Mouse (Mus musculus) heart, postnatal 25 days (tissue): ENCODE results near the gene Fam198a. TPM values are rescaled to one million over a fixed set of nuclear protein-coding genes. Genes with fewer than 3 reads are reported as not detected.

Experiments
- DNase-seq: peaks from one replicate; pipeline ENCODE4 v3.0.0; 2022; ENCODE audit warnings: low spot score
- intact Hi-C: fragments of 180-260 bp; cut with DNase I; formaldehyde crosslinking; loops from one replicate; pipeline ENCODE4 v1.15.1; 2025
- total RNA-seq, 2 experiments: library from RNA; stranded (reverse); gene quantifications; 2 replicates each; pipeline ENCODE4 v1.2.3; 2021

The Fam198a gene
- under 1 TPM; 0.94 to 0.98 TPM for total RNA-seq

DNA sequence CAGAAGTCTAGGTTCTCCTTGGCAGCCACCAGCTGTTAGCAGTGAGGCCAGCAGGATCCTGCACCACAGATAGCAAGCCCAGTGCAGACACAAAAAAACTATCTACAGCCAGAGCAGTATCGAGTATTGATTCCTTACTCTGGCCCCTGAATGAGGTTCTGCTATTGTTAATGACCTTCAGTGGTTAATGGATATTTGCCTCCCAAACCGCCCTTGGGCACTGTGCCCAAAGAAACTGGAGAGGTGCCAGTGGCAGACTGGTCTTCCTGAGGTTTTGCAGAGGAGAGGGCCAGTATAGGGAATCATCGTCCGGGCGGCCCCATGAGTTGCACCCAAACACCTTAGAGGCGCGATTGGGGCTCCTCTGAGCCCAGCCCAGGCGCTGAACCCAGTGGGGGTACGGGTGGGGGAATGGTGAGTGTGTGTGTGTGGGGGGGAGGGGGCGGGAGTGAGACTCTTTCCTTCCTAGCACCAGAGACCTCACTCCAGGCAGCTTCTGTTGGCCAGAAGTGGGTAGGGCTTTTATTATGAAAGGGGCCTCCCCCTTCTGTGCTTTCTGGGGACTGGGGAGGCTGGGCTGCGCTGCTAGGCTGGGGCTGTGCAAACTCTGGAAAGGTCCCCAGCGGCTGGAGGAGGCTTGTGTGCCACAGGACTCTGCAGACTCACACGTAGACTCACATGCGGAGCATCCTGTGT, at the start of gene Fam198a:
TSS of gene Fam198a (plus strand) at position 571 of the 696 bp plus-strand sequence.
- peak; percentile 51 for DNase-seq
- intact Hi-C loops, result no loop called here

DNA sequence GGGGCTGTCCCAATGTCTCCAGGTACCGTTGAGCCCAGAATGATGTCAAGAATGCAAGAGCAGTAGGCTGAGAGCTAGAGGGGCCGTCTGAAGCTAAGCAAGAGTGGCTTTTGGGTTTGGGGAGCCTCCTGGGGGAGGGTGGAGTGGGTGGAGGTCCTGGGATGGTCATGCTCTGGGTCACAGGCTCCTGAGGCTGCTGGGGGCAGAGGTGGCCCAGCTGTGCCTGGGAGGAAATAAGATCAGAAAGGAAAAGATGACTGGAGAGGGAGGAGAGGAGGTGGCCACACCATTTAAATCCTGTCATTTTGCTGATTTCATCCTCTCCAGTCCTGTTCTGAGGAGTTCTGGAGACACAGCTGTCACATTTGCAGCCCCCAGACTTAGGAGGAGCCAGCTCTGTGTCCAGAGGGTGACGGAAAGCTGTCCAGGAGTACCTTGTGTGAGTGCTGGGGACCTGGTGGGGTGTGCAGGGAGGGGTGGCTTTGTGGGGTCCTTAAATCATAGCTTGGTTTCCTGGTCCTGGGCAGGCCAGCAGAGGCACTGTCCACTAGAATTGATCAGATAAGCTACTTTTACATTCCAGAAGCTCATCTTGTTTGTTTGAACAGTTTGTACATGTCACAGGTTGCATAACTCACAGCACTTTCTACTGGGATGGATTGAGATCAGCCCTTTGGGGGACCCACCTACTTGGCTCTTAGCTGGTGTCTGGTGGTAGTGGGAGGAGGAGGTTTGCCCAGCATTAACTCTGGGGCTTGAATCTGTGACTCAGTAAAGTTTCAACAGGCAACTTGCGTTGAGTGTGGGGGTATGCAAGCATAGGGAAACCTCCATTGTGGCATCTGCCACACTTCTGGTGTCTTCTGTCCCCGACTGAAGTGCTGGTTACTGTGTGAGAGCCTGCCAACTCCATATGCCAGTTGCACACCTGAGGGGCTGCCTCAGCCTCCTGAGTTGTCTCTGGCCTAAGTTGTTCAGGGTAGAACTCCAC, 48.8 kb upstream of the Fam198a start:
- DNase-seq, result no peak
- intact Hi-C loops, result no loop called here

DNA sequence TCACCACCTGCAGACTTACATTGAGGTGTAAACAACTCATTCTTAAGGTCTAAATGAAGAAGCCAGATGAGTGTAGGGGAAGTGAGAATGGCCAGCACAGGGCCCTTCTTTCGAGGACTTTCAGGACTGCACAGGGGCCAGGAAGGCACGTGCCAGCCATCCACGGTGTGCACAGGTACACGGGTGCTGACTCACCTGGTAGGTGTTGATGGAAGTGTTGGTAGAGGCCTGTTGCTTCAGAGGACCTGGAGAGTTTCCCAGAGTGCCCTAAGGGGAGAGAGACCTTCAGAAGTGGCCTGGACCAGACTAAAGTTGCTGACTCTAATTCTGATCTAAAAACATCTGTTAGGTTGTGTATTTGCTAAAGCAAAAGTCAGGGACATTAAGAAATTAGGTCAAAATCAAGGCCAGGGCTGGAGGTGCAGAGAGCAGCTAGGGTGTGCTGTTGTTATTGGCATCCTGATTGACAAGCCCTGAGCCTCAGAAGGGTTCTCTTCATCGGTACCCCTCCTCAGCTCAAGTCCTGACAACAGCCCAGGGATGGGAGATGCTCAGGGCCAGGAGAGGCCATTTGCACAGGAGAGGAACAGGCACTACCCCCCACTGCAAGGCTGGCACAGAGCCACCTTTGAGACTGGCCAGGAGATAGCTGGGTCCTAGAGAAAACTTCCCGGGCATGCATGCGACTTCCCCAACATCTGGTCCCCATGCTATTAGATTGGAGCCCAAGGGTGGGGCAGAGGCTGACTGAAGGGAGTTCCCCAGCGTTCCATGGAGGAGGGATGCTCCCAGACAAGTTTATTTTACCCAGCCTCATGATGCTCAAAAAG, 47.1 kb upstream of the Fam198a start:
- intact Hi-C loops, result no loop called here
- peak; percentile 16 for DNase-seq

DNA sequence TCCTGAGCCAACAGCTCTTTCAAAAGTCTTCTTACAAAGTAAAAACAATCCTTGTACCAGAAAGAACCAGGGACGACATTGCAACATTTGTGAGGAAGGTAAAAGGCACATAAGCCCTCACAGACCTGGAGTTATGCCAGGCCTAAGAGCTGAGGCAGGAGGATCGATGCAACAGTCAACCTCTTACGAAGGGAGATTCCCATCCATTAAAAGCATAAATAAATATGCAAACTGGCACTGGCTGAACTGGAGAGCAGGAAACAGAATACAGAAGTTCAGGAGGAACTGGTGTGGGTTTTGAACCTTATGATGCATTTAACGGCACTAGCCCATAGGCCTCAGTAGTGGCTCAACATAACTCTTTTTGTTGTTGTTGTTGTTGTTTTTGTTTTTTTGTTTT, 46.5 kb upstream of the Fam198a start:
- DNase-seq, result no peak
- intact Hi-C loops, result no loop called here

DNA sequence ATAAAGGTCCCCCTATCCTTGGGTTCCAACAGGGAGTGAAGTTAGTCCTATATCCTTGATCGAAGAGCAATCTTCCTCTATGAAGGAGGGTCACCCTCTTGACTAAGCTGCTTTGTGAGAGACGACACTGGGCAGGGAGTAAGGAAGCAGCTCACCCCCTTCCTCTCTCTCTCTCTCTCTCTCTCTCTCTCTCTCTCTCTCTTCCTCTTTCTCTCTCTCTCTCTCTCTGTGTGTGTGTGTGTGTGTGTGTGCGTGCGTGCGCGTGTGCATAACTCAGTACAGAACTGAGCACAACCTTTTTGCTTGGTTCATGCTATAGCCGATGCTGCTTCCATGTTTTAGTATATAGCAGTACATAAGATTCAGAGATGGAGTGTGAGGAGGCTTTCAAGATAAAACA, 45.8 kb upstream of the Fam198a start:
- intact Hi-C loops, result no loop called here
- no peak for DNase-seq

DNA sequence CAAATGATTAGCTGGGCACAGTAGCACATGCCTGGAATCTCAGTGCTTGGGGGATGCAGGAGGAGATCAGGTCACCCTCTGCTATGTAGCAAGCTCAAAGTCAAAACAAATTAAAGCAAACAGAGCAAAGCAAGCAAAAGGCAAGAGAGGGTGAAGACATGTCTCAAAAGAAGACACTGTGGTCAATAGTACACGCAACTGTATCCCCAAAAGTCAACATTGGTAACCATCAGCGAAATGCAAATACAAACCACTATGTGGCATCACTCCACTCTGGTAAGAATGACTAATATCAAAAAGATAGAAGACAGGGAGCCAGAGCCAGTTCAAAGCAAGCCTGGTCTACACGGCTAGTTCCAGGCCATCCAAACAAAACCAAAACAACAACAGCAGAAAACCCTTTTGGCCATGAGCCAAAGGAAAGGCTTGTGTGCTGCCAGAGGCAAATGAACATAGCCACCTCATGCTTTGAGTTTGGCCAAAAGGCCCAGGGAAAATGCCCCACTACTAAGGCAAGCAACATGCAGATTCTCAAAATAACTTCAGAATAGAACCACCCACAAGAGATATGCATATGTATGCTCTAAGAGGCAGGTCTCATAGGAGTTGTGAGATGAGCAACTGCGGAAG, 45.1 kb upstream of the Fam198a start:
- intact Hi-C loops, result no loop called here
- DNase-seq, result no peak

DNA sequence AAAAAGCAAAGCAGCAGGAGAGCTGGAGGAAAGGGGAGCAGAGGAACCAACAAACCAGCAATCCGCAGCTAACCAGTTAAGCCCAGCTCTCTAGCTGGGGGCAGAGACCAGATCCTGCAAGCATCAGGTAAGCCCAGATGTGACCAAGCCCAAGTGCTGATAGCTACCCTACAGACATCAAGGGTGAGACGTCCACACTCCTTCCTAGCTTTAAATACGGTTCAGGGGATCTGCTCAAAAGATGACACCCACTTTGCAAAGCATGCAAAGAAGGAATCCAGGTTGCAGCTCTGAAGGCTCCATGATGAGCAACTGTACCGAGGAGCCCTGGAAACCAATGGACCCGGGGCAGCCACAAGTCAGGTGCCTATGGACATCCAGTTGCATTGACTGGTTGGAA, 44.3 kb upstream of the Fam198a start:
- intact Hi-C loops, result no loop called here
- DNase-seq, result no peak

DNA sequence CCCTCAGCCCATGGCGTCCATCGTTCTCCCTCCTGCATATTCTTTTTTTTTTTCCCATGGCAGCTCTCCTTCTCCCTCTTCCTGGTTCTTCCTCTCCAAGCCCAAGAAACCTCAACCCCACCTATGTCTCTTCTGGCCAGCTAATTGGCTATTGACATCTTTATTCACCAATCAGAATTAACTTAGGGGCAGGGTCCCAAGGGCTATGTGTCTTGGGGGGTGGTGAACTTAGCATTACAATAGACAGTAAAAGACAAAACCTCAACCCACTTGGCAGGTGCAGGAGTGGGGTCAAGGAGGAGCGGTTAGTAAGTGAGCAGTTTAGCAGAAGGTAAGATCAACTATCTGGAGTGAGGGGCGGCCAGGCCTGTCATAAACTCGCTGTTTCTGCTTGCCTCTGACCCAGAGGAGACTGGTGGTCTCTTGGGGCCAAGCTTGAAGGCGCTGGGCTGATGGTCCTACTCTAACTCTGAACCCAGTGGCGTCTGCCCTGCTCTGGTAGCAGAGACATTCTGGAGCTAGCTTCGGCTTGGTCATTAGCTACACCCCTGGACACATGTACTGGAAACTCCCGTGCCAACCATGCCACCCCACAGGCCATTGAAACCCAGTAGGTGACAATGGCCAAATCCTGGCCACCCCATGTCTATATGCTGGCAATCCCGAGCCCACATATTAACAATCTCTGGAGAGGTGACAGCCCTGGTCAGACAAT, 43.3 kb upstream of the Fam198a start:
- intact Hi-C loops, result no loop called here
- no peak for DNase-seq

DNA sequence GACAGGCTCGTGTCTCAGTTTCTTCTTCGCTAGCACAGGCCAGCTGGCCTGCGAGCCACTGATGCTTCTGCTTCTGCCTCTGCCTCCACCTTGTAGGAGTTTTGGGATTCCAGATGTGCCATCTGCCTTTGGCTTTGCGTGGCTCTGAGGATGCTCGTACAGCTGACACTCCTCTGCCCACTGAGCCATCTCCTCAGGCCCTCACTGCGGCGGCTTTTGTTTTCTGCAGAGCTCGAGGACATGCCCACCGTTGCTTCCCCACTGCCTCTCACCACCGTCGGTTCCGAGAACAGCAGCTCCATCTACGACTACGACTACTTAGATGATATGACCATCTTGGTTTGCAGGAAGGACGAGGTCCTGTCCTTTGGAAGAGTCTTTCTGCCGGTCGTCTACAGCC, 42.5 kb upstream of the Fam198a start:
- intact Hi-C loops, result no loop called here
- DNase-seq, result no peak

DNA sequence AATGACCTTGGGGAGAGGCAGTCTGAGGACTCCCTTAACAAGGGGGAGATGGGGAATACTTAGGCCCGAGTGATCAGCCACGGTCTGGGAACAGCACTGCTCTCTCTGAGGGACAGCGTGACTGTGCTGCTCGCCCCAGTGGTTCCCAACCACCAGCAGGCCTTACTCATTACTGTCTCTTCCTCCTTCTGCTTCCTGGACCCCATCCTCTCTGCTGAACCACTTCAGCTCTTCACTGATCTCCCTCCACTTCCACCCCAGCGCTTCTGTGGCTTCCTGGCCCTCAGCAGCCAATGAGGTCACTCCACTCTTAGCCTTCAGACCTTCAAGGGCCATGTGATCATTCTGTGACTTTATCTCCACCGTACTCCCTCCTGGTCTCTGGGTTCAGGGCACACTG, 41.2 kb upstream of the Fam198a start:
- DNase-seq, result no peak

DNA sequence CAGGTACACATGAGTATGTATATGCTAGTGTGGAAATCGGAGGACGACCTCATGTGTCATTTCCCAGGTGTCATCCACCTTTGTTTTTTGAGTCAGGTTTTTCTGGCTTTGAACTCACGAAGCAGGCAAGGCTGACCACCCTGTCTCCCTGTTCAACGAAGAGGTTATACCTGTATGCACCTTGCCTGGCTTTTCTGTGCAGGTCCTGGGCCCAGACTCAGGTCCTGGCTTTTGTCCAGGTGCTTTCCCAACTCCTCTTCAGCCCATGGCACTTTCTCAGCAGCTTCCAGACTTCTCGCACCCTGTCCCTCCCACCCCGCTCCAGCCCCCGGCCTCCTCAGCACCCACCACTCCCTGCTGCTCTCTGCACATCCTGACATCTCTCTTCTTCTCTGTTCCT, 39.6 kb upstream of the Fam198a start:
- intact Hi-C loops, result no loop called here
- no peak for DNase-seq

More for the DNA sequence above, 41.2 kb upstream of the Fam198a start:
- intact Hi-C loops, result no loop called here

DNA sequence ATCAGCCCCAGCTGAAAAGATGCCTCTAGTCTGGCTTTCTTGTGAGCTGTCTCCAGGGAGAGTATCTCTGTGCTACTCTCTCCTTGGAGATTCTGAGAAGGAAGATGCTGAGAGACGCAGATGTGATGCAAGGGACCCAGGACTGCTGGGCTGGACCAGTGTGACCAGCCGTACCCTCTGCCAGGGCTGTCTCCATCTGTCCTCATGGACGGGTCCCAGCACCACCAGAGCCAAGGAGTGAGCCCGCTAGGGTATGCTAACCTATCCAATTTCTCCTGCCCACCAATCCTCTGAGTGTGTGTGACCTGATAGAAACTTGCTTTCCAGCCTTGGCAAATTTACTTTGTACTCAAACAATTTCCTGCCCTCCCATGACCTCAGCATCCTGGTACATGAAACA, 38.0 kb upstream of the Fam198a start:
- DNase-seq, result no peak
- intact Hi-C loops, result no loop called here

DNA sequence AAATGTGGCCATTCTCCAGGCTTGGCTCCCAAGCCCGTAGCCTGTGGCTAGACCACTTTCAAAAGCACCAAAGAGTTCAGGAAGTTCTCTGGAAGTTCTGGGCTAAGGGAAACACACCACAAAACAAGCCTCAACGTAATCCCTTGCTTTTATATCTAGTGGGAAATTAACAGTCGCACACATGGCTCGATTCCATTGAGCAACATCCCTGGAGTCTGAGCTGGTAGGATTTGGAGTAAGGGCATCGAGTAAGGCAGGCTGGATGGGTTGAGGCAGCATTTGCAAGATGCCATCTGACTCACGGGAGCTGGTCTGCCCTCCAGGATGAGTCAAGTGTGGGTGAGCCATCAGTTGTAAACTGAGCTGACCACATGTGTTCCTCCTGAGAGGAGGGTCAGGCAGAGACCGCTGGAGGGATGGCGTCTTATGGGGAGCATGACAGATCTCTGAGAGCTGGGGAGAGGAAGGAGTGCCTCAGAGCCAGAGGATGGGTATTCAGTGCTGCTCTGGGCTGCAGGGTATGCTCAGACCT, 36.5 kb upstream of the Fam198a start:
- no peak for DNase-seq
- intact Hi-C loops, result no loop called here

DNA sequence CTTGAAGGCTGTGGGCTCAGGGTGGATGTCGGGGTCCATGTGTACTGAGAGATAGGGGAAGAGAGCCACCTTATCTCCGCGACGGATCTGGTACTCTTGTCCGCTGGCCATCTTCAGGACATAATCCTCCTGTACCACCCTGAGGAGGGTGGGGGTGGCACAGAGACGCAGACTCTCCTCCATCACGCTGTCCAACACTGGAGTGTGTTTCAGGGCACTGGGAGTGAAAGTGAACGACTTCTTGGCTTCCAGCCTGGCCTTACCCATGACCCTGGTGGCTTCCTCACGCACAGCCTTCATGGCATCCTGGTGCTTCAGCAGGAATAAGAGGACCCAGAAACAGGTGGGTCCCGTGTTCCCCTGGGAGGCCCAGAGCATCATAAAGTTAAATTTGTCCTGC, 35.7 kb upstream of the Fam198a start:
- intact Hi-C loops, result no loop called here
- no peak for DNase-seq

DNA sequence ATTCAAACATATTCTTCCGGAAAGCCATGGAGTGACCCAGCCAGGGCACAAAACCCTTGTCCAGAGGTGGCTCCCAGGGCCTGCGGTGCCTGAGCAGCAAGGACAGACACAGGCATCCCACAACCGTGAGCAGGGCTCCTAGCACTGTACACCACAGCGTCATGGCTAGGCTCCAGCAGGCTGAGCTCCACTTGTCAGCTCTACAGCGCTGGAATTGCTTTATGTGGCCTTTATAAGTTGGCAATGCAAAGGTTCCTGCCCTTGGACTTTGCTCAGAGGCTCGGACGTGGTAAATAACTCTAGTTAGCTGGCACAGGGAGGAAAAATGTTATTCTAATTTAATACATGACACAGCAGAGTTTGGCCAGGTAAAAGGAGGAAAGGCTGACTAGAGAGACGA, 34.7 kb upstream of the Fam198a start, which contains the start of gene Cyp8b1:
TSS of gene Cyp8b1 (minus strand) at position 204 of the 400 bp plus-strand sequence.
- intact Hi-C loops, result no loop called here
- DNase-seq, result no peak

DNA sequence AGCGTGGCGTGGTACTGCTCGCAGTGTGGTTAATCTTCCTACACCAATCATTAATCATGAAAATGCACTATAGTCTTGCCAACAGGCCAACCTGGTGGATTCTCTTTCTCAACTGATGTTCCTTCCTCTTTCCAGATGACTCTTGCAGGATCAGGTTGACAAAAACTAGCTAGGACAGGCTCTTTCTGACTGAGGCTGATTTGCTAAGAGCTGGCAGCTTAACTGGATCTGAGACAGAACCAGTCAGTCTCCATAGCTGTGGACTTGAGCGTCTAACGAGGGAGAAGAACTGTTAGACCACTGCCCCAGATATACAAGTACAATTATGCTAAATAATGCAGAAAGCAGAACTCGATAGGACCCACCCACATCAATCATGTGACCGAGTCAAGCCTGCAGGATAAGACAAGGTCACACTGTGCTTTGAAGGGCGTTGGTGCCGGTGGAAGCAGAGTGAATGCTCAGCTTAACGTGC, 31.7 kb upstream of the Fam198a start:
- DNase-seq, result no peak
- intact Hi-C loops, result no loop called here

DNA sequence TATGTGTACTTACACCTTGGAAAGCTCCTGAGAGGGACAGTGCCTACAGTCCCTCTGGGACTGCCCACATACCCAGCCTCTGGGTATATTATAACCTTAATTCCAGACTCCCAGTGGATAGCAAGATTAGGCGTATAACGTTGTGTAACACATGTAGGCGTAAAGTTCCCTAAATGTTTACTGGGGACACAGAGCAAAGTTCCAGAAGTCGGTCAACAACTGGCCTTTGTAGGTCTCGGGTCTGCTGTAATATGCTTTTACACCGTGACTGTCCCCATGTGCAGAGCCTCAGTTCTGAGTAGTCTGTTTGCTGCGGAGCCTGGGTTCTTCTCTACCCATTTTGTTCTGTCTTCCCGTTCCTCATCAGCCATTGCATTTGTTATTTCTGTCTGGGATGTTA, 27.3 kb upstream of the Fam198a start:
- no peak for DNase-seq
- intact Hi-C loops, result no loop called here

DNA sequence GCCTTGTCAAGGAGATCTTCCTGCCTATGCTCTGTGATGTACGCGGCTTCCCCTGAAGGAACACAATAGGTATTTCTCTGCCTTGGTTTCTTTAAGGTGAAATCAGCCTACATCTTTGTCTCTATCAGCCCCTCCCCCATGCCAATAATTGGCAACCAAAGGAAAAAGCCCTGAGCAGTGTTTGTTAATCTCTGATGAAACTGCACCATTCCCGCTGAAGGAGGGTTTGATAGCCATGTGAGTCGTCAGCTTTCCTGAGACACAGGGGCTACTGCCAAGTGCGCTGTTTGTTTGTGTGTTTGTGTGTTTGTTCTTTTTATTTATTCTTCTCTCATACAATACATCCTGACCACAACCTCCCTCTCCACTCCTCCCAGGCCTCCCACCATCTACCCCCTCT, 26.9 kb upstream of the Fam198a start:
- no peak for DNase-seq
- intact Hi-C loops, result no loop called here
